Mouse (Mus musculus) kidney, postnatal 4 days (tissue): ENCODE results near the gene Soga3.

ENCODE experiments used
- DNase-seq, 2 experiments: peaks; one replicate each; pipeline ENCODE4 v3.0.0; 2021; ENCODE audit warnings: mixed read lengths in 2 of 2

Soga3 gene

GRCm38 (mm10) chr10:29208735-29209134, 65.1 kb downstream of the Soga3 start:
- no peak for DNase-seq

- peak; percentile 53 to 56 for DNase-seq
These were observed 67.8 kb downstream of the Soga3 start, which contains the start of gene 9330159F19Rik for GRCm38 (mm10) chr10:29211453-29211852. TSS of gene 9330159F19Rik (plus strand) at chr10:29211606.

GRCm38 (mm10) chr10:29213534-29214100, 70.0 kb downstream of the Soga3 start:
- DNase-seq, result no peak

DNA sequence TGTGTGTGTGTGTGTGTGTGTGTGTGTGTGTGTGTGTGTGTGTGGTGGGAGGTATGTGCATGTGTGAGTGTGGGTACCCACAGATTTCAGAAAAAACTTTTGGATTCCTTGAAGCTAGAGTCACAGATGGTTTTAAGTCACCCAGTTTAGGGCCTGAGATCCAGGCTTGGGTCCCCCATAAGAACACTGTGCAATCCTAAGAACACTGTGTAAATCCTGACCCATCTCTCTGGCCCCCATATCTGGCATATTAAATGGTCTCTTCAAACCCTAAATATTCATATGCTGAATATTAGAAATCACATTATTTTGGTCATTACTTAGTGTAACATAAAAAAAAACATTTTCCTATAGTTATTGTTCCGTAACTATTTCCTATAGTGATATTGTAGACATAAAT, 73.3 kb downstream of the Soga3 start:
- no peak for DNase-seq

GRCm38 (mm10) chr10:29217451-29217850, 73.8 kb downstream of the Soga3 start:
- DNase-seq, result no peak

DNA sequence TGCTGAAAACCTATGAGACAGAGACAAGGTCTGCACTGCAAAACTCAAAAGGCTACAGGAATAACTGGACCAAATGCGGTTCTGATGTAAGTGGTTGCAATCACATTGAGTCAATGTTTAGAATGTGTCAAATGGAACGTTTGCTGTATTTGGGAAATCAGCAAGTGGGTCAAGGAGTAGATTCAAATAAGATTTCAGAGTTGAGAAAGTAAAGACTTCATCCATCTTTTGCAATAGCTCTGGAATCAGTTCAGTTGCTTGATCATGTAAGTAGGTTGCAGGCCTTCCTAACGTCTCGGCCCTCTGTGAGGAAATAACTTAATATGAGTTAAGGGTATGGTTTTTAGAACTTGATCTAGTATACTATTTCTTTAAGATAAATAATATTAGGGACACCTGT, 81.7 kb downstream of the Soga3 start:
- DNase-seq, result no peak

- DNase-seq, result no peak
These were observed 87.6 kb downstream of the Soga3 start for GRCm38 (mm10) chr10:29231208-29231607.
